Mouse (Mus musculus) CD4-positive, CD25-positive, alpha-beta regulatory T cell (primary cell): ENCODE measurements around the gene Dmc1. TPM values are rescaled to one million over a fixed set of nuclear protein-coding genes. Genes with fewer than 3 reads are reported as not detected.

Source experiments
- polyA plus RNA-seq: library from polyadenylated mRNA; unstranded; fragments of 100-300 nt; shearing (Covaris generic); gene quantifications from one replicate; pipeline ENCODE4 v1.2.1, GENCODE M21; 2017

The Dmc1 gene
- polyA plus RNA-seq, result not detected

GRCm38 (mm10) chr15:79604990-79605665, at the start of gene Dmc1:
Gene Dmc1 (minus strand): TSS chr15:79605109.

GRCm38 (mm10) chr15:79546410-79547288, 58.3 kb downstream of the Dmc1 start, which contains the start of gene Ddx17:
Gene Ddx17 (minus strand): TSS chr15:79546741.

GRCm38 (mm10) chr15:79516171-79517096, 88.5 kb downstream of the Dmc1 start, which contains the start of gene Kdelr3:
Gene Kdelr3 (plus strand): TSS chr15:79516411.

Other genes with a start within 250 kb of the Dmc1 start
- 53.7 TPM for gene Tmem184b, start 201.5 kb downstream of the Dmc1 start, polyA plus RNA-seq
- 23.9 TPM for gene Csnk1e, start 149.5 kb downstream of the Dmc1 start, polyA plus RNA-seq
- not detected for gene Kcnj4, start 99.9 kb downstream of the Dmc1 start, polyA plus RNA-seq
- 0.20 TPM for gene Kdelr3, start 88.7 kb downstream of the Dmc1 start, polyA plus RNA-seq
- 44.0 TPM for gene Ddx17, start 58.4 kb downstream of the Dmc1 start, polyA plus RNA-seq
- 0.16 TPM for gene Fam227a, start 53.8 kb upstream of the Dmc1 start, polyA plus RNA-seq
- gene Cby1, start 54.1 kb upstream of the Dmc1 start, polyA plus RNA-seq, result 10.5 TPM
- 221 TPM for gene Tomm22, start 65.8 kb upstream of the Dmc1 start, polyA plus RNA-seq
- 29.4 TPM for gene Josd1, start 82.8 kb upstream of the Dmc1 start, polyA plus RNA-seq
- gene Gtpbp1, start 85.7 kb upstream of the Dmc1 start, polyA plus RNA-seq, result 120 TPM
- 77.0 TPM for gene Sun2, start 137.4 kb upstream of the Dmc1 start, polyA plus RNA-seq
- 14.5 TPM for gene Dnal4, start 172.7 kb upstream of the Dmc1 start, polyA plus RNA-seq
- 0.24 TPM for gene Nptxr, start 199.7 kb upstream of the Dmc1 start, polyA plus RNA-seq
- not detected for gene Npcd, start 229.1 kb upstream of the Dmc1 start, polyA plus RNA-seq
- 38.0 TPM for gene Cbx6, start 229.6 kb upstream of the Dmc1 start, polyA plus RNA-seq